ENCODE assay signal across 8 mouse cellular contexts in genomic region chr4:117346025-117346424, GRCm38 (mm10).
A peak's percentile ranks its signal among the peaks of the same experiment; 100 is the strongest.
DNase-seq lines count a peak whose midpoint lies in the region; ATAC-seq lines count a peak whose summit lies in the region.
"Had no signal": no experiment of that assay in that cellular context is flagged by ENCODE, and none has a peak within 500 bp of the region (broad histone marks: within the 10 kb centered on the region; RNA-seq: fewer than 3 reads in every experiment).

No protein-coding gene starts in this region.

- no peak overlapping the region for H3K27ac ChIP-seq in kidney, embryonic 14.5 days (ENCODE audit: low read depth, low read length)
- H3K27ac ChIP-seq: lung, embryonic 15.5 days had no signal

- H3K4me2 ChIP-seq in kidney, embryonic 14.5 days (replicated peaks; ENCODE audit: low read depth, low read length) = no peak overlapping the region
- H3K4me2 ChIP-seq: lung, embryonic 15.5 days had no signal

- ATAC-seq in kidney, embryonic 14.5 days (ENCODE audit: low FRiP score, low TSS enrichment) = peak; percentile 57; the same call in 1 of the 2 replicates

- 39% methylated on average over 6 of the region's 6 CpGs for WGBS in kidney, embryonic 14.5 days

- no peaks in the 10 kb centered on the region for H3K9me3 ChIP-seq in kidney, embryonic 14.5 days (ENCODE audit: control insufficient read depth, low read length)
- H3K9me3 ChIP-seq: lung, embryonic 15.5 days had no signal

- no peaks in the 10 kb centered on the region for H3K36me3 ChIP-seq in kidney, embryonic 14.5 days (ENCODE audit: control insufficient read depth, insufficient read depth, low read length)
- H3K36me3 ChIP-seq: lung, embryonic 15.5 days had no signal

- H3K9ac ChIP-seq in kidney, embryonic 14.5 days (ENCODE audit: low read depth, low read length) = no peak overlapping the region
- H3K9ac ChIP-seq: lung, embryonic 15.5 days had no signal

- H3K4me1 ChIP-seq in kidney, embryonic 14.5 days (ENCODE audit: control insufficient read depth, insufficient read depth, low read length) = no peaks in the 10 kb centered on the region

- peak; percentile 35 for DNase-seq in layer of hippocampus, adult 11-12 months (ENCODE audit: low spot score)
- no peak for DNase-seq in layer of hippocampus, postnatal 25 days (ENCODE audit: extremely low spot score in 1 of 2, low spot score in 1 of 2)
- DNase-seq in MN1 (ENCODE audit: low spot score) = peak; percentile 41
- peak; percentile 44 for DNase-seq in c-Kit-positive CD71-negative TER-119-negative erythroid progenitor cells, embryonic 14.5 days (ENCODE audit: low read depth)
- DNase-seq in lung, postnatal 36 days = peak; percentile 71
- peak; percentile 69 for DNase-seq in thymus, postnatal 14 days

- peaks cover 25% of the 10 kb centered on the region for H3K27me3 ChIP-seq in kidney, embryonic 14.5 days (ENCODE audit: control insufficient read depth, insufficient read depth, low read length)
- H3K27me3 ChIP-seq: lung, embryonic 15.5 days had no signal

- H3K4me3 ChIP-seq in kidney, embryonic 14.5 days (ENCODE audit: low read length) = no peak overlapping the region
- H3K4me3 ChIP-seq: lung, embryonic 15.5 days had no signal

Comparison
In these comparisons a context has a peak if more than half of its experiments do, and no peak if none do; other contexts are left out.
1. DNase-seq: peak in layer of hippocampus, adult 11-12 months (single experiment), MN1 (single experiment), c-Kit-positive CD71-negative TER-119-negative erythroid progenitor cells, embryonic 14.5 days (single experiment), lung, postnatal 36 days (single experiment) and thymus, postnatal 14 days (single experiment); none in layer of hippocampus, postnatal 25 days (0 of 2).